In the genomic region with DNA sequence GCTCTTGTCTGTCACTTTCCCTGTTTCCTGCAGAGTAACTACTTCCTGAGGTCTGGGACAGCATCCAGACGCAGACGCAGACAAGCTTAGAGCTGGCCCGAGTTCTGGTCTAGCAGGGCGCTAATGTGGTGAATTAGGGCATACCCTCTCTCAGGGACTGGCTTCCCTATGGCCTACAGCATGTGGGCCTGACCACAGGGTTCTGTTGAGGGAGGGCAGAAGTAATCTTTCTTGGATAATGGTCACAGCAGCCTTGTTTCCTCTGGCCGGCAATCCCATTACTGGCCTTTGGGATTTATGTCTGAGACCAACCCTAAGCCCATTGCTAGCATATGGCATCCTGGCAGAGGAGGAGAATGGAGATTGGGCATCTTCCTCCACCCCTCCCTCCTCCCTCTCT, we compare ENCODE assay signal across 19 mouse cellular contexts. TPM values are rescaled to one million over a fixed set of nuclear protein-coding genes. Genes with fewer than 3 reads are reported as not detected.
DNase-seq lines count a peak whose midpoint lies in the region; ATAC-seq lines count a peak whose summit lies in the region.
"Had no signal": no experiment of that assay in that cellular context is flagged by ENCODE, and none has a peak within 500 bp of the region (broad histone marks: within the 10 kb centered on the region; RNA-seq: fewer than 3 reads in every experiment).

No protein-coding gene starts in this region.

- H3K4me3 ChIP-seq in kidney, embryonic 15.5 days (replicated peaks) = no peak overlapping the region
- H3K4me3 ChIP-seq: embryonic facial prominence, embryonic 13.5 days; megakaryocyte, embryonic 14.5 days; neural tube, embryonic 12.5 days had no signal

- WGBS in kidney, embryonic 15.5 days = 73% methylated on average over 5 of the region's 5 CpGs

- no peak for ATAC-seq in kidney, embryonic 15.5 days (replicated peaks; ENCODE audit: low FRiP score)
- ATAC-seq in megakaryocyte, adult 5-6 weeks (ENCODE audit: poor library complexity, severe bottlenecking) = no peak
- ATAC-seq: intestine, embryonic 16.5 days; lung, postnatal 0 days had no signal

- no peaks in the 10 kb centered on the region for H3K4me1 ChIP-seq in kidney, embryonic 15.5 days
- H3K4me1 ChIP-seq: neural tube, embryonic 12.5 days had no signal

- peak; percentile 57 for DNase-seq in kidney, postnatal 10 days
- peak; percentile 32 for DNase-seq in Muller cell, postnatal 12 days (ENCODE audit: inconsistent ontology term)
- peak; percentile 75 for DNase-seq in brain, adult 2 months (ENCODE audit: low read depth, low spot score)
- peak; percentile 71 to 83 for DNase-seq in cerebellum, postnatal 10 days
- DNase-seq in urinary bladder, postnatal 36 days (ENCODE audit: low spot score in 2 of 2) = no peak
- DNase-seq: gastrocnemius, postnatal 10 days; thymus, postnatal 25 days had no signal

- H3K9ac ChIP-seq in kidney, embryonic 15.5 days = no peak overlapping the region
- H3K9ac ChIP-seq: embryonic facial prominence, embryonic 13.5 days; liver, embryonic 14.5 days; neural tube, embryonic 12.5 days had no signal

- H3K27me3 ChIP-seq in kidney, embryonic 15.5 days = peaks cover 3% of the 10 kb centered on the region; the same call in 1 of the 2 replicates
- H3K27me3 ChIP-seq: neural tube, embryonic 12.5 days had no signal

- no peak overlapping the region for H3K4me2 ChIP-seq in kidney, embryonic 15.5 days
- H3K4me2 ChIP-seq: embryonic facial prominence, embryonic 13.5 days; neural tube, embryonic 12.5 days had no signal

- H3K27ac ChIP-seq in kidney, embryonic 15.5 days = no peak overlapping the region
- H3K27ac ChIP-seq: embryonic facial prominence, embryonic 13.5 days; liver, embryonic 14.5 days; neural tube, embryonic 12.5 days had no signal

- no peaks in the 10 kb centered on the region for H3K9me3 ChIP-seq in kidney, embryonic 15.5 days (replicated peaks)
- H3K9me3 ChIP-seq: embryonic facial prominence, embryonic 13.5 days; neural tube, embryonic 12.5 days had no signal

- no peaks in the 10 kb centered on the region for H3K36me3 ChIP-seq in kidney, embryonic 15.5 days
- H3K36me3 ChIP-seq: embryonic facial prominence, embryonic 13.5 days; neural tube, embryonic 12.5 days had no signal

RNA-seq across cellular contexts. Expression of a gene that starts 22.7 kb away (rescaled TPM):
- not detected in 2 replicates for polyA plus RNA-seq in kidney, embryonic 15.5 days (2015; fragmentation: Nextera tagmentation; extraction: Ambion mirVana)
- not detected in 2 replicates for total RNA-seq in megakaryocyte, adult 5-6 weeks (2015)
- total RNA-seq in megakaryocyte, adult 5-6 weeks (2017) = not detected in 2 replicates
- total RNA-seq: gastrocnemius, postnatal 10 days; monocyte, adult 5-6 weeks had no signal
- polyA plus RNA-seq: embryonic facial prominence, embryonic 13.5 days; heart, embryonic 16.5 days; hindbrain, embryonic 11.5 days; limb, embryonic 11.5 days; neural tube, embryonic 12.5 days had no signal

Comparison
In these comparisons a context has a peak if more than half of its experiments do, and no peak if none do; other contexts are left out.
1. DNase-seq: peak in kidney, postnatal 10 days (single experiment), Muller cell, postnatal 12 days (single experiment), brain, adult 2 months (single experiment) and cerebellum, postnatal 10 days (2 of 2); none in urinary bladder, postnatal 36 days (0 of 2).